Mouse (Mus musculus) bone marrow macrophage, adult 2 months (primary cell): Measurements from ENCODE around the gene Cnpy3. TPM values are rescaled to one million over a fixed set of nuclear protein-coding genes. Genes with fewer than 3 reads are reported as not detected.
A peak's percentile ranks its signal among the peaks of the same experiment; 100 is the strongest.

Source experiments
- H3K27ac ChIP-seq: 2 replicates; pipeline ENCODE4 v1.5.1; 2012; ENCODE audit warnings: low read depth, low read length; ENCODE audit not compliant: insufficient read depth
- H3K4me1 ChIP-seq: 2 replicates; pipeline ENCODE4 v1.6.1; 2012; ENCODE audit warnings: low read length; ENCODE audit not compliant: control insufficient read depth, insufficient read depth
- H3K4me3 ChIP-seq: 2 replicates; pipeline ENCODE4 v1.5.1; 2012; ENCODE audit warnings: mild to moderate bottlenecking, low read length, moderate library complexity; ENCODE audit not compliant: insufficient read depth
- CTCF ChIP-seq: IDR thresholded peaks from 2 replicates; pipeline ENCODE4 v1.5.1; 2012; ENCODE audit warnings: low read depth, mild to moderate bottlenecking, low read length, moderate library complexity
- POLR2A ChIP-seq: IDR thresholded peaks from 2 replicates; pipeline ENCODE4 v1.6.1; 2012; ENCODE audit warnings: mild to moderate bottlenecking, low read depth, low read length, borderline replicate concordance
- polyA plus RNA-seq: library from polyadenylated mRNA; stranded (reverse); fragments of >200 nt; gene quantifications from 2 replicates; pipeline ENCODE4 v1.2.4, GENCODE M21; 2012; ENCODE audit not compliant: missing spikeins, insufficient read depth, insufficient read length

Cnpy3 gene
- polyA plus RNA-seq, 1 experiment, result 134 TPM

- Histone ChIP-seq H3K4me1 (peaks cover 25% of the 10 kb centered on the region), H3K4me3 (no peak overlapping the region), H3K27ac (no peak overlapping the region)
- no peak for TF ChIP-seq POLR2A
- no peak for TF ChIP-seq CTCF
Observed at GRCm38 (mm10) chr17:46742986-46743385, 9.0 kb downstream of the Cnpy3 start.

- Histone ChIP-seq H3K4me3 (no peak overlapping the region), H3K4me1 (peaks cover 13% of the 10 kb centered on the region), H3K27ac (no peak overlapping the region)
- TF ChIP-seq CTCF (no peak), POLR2A (no peak)
Observed at GRCm38 (mm10) chr17:46741305-46741704, 10.7 kb downstream of the Cnpy3 start.

DNA sequence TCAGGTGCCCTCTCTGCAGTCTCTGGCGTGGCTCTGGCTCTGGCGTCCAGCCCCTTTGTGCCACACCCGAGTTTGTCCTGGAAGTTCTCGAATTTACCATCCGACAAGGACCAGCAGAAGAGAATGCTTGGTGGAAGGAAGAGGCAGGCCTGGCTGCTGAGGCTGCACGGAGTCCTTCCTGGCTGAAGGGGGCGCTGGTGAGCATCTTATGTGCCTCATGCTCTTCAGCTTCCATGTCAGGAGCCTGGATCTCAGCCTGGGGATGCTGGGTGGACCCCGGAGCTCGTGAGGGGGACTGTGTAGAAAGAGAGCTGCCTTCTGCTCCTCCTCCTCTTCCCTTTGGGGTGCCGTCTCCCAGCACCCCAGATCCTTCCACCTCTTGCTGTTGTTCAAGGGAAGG is 15.9 kb downstream of the Cnpy3 start:
- no peak overlapping the region for H3K4me3 ChIP-seq
- 0 out of 2 replicates have a peak, but pooled peaks cover 2% of the 10 kb centered on the region for H3K4me1 ChIP-seq
- H3K27ac ChIP-seq, result no peak overlapping the region
- TF ChIP-seq CTCF, result peak; percentile 56
- no peak for TF ChIP-seq POLR2A

GRCm38 (mm10) chr17:46735287-46735686 is 16.7 kb downstream of the Cnpy3 start:
- TF ChIP-seq POLR2A (no peak), CTCF (no peak)
- H3K27ac ChIP-seq, result no peak overlapping the region
- H3K4me1 ChIP-seq, result 0 out of 2 replicates have a peak, but pooled peaks cover 2% of the 10 kb centered on the region
- no peak overlapping the region for H3K4me3 ChIP-seq

GRCm38 (mm10) chr17:46734055-46734454 is 18.0 kb downstream of the Cnpy3 start:
- 0 out of 2 replicates have a peak, but pooled peaks cover 2% of the 10 kb centered on the region for H3K4me1 ChIP-seq
- no peak overlapping the region for H3K4me3 ChIP-seq
- TF ChIP-seq POLR2A (no peak), CTCF (no peak)
- no peak overlapping the region for H3K27ac ChIP-seq

DNA sequence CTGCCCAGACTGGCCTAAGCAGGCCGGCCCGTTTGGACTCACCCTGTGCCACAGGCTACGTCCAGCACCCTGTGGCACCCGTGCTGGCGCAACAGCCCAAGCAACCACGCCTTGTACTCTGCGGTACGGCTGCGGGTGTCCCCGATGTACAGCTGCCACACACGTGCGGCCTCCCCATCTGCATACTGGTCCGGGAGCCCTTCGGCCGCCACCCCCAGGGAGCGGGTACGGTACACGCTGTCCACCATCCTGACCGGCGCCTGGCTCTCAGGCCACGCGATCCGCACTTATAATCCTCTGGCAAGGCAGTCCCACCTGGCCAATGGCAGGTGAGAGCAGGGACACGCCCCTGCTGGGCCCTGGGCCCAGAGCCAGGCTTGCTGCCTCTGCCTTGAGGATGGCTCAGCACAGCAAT is 23.1 kb downstream of the Cnpy3 start, which contains the start of gene Gnmt:
TSS of gene Gnmt (minus strand) at position 265 of the 415 bp plus-strand sequence.
- H3K4me3 ChIP-seq, result no peak within 1 kb of the TSS
- no peak within 1 kb of the TSS for H3K27ac ChIP-seq
- H3K4me1 ChIP-seq, result 0 out of 2 replicates have a peak, but pooled peaks cover 2% of the 10 kb centered on the region
- TF ChIP-seq CTCF, result no peak
- TF ChIP-seq POLR2A, result no peak

GRCm38 (mm10) chr17:46728496-46728895 is 23.5 kb downstream of the Cnpy3 start:
- 0 out of 2 replicates have a peak, but pooled peaks cover under 1% of the 10 kb centered on the region for H3K4me1 ChIP-seq
- H3K27ac ChIP-seq, result no peak overlapping the region
- no peak overlapping the region for H3K4me3 ChIP-seq
- TF ChIP-seq CTCF (no peak), POLR2A (no peak)

DNA sequence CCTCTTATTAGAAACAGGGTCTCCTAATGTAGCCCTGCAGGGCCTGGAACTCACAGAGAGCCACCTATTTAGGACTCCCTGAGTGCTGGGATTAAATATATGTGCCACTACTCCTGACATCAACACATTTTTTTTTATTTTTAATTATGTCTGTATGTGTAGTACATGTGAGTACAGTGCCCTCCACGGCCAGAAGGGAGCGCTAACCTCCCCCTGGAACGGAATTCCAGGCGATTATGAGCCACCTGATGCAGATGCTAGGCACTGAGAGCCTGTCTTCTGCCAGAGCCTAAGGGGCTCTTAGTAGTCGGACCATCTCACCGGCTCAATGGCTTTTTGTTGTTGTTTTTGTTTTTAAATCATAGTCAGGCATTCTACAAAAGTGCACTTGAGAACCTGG is 24.0 kb downstream of the Cnpy3 start:
- Histone ChIP-seq H3K27ac (no peak overlapping the region), H3K4me3 (no peak overlapping the region), H3K4me1 (no peaks in the 10 kb centered on the region)
- TF ChIP-seq POLR2A (no peak), CTCF (0 out of 2 replicates have a peak, but pooled peaks have one; percentile 9)

DNA sequence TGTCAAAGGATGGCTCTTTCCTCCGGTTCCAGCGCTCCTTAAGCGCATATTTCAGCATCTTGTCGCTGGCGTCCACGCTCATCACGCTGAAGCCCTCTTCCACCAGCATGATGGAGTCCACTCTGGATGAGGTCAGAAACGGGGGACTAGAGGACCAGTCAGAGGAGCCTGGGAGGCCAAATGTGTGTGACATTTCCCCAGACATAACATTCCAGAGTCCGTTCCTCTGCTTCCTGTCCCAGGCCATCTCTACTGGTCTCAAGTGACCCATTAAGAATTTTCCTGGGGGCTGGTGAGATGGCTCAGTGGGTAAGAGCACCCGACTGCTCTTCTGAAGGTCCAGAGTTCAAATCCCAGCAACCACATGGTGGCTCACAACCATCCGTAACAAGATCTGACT is 24.7 kb downstream of the Cnpy3 start:
- Histone ChIP-seq H3K4me3 (no peak overlapping the region), H3K27ac (no peak overlapping the region), H3K4me1 (no peaks in the 10 kb centered on the region)
- TF ChIP-seq POLR2A, result no peak
- no peak for TF ChIP-seq CTCF

GRCm38 (mm10) chr17:46725731-46726645 is 26.0 kb downstream of the Cnpy3 start:
- no peak for TF ChIP-seq POLR2A
- TF ChIP-seq CTCF, result no peak
- Histone ChIP-seq H3K4me3 (no peak overlapping the region), H3K4me1 (no peaks in the 10 kb centered on the region), H3K27ac (no peak overlapping the region)

GRCm38 (mm10) chr17:46725273-46725672 is 26.7 kb downstream of the Cnpy3 start:
- no peak overlapping the region for H3K27ac ChIP-seq
- TF ChIP-seq POLR2A (no peak), CTCF (peak; percentile 57; the same call in 1 of the 2 replicates)
- H3K4me3 ChIP-seq, result no peak overlapping the region
- no peaks in the 10 kb centered on the region for H3K4me1 ChIP-seq
